Mouse (Mus musculus): ENCODE measurements around the gene Patz1.

GRCm38 (mm10) chr11:3242395-3242794 is 46.3 kb upstream of the Patz1 start:
- no peak for TF ChIP-seq POLR2A (IDR thresholded peaks at IDR 0.05; ENCODE audit: borderline replicate concordance, insufficient read depth, low read length)
- TF ChIP-seq CTCF (IDR thresholded peaks at IDR 0.05; ENCODE audit: borderline replicate concordance, insufficient read depth, low read depth, low read length), result no peak

Data from cerebellum, adult 2 months (tissue).